Mouse (Mus musculus) adrenal gland, adult (tissue): ENCODE measurements at regions not wholly inside any gene's neighbourhood (a gene's known extent, or its start where the extent isn't known, plus 50 kb on each side); places are given as distances from the start of the nearest gene placed in this dataset.

Source experiments
- DNase-seq, 2 experiments: peaks; one replicate each; pipeline ENCODE4 v3.0.0; 2022 to 2023; ENCODE audit warnings: low spot score in 1 of 2; ENCODE audit not compliant: inconsistent age in 2 of 2

GRCm38 (mm10) chr11:31540816-31541215 is 130.9 kb downstream of the Bod1 start:
- no peak for DNase-seq

GRCm38 (mm10) chr11:31531416-31531815 is 140.3 kb downstream of the Bod1 start:
- DNase-seq: no peak

DNA sequence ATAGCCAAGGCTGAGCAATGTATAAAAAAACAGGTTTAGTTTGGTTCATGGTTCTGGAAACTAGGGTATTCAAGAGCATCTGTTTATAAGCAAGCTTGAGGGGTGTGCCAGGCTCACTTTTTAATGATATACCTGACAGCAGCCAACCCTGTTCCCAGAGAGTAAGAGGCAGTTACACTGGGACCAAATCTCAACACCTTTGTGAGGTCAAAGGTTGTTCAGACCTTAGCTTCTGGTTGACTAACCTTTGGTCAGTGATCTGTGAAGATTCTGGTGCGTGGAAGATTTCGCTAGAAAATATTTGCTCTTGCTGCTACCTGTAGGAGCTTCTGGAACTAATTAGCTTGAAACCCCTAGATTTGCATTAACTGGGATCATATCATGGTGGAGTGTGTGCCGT is 140.8 kb downstream of the Bod1 start:
- DNase-seq: no peak

- DNase-seq: no peak
These were observed 142.0 kb downstream of the Bod1 start for GRCm38 (mm10) chr11:31529686-31530085.

- DNase-seq: no peak
These were observed 147.0 kb downstream of the Bod1 start for GRCm38 (mm10) chr11:31524708-31525107.

DNA sequence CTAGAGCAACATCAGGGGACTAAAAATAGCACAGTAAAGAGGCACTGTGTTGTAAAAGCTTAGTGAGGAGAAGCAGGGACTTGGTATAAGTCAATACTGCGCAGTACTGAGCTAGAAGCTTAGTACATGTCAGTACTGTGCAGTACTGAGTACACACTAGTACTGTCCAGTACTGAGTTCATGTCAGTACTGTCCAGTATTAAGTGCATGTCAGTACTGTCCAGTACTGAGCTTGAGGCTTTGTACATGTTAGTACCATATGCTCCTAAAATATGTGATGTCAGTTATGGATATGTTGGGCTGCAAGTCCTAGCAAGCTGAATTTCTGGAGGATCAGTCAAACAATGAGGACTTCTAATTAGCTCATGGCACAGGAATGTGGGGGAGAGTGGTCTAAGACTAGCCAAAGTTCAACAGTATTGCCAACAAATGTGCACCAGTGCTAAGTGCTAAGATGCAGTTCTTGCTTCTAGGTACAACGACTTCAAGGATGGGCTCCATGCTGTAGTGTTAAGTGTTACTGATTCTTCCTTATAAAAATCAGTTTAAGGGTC is 147.5 kb downstream of the Bod1 start:
- no peak for DNase-seq

GRCm38 (mm10) chr11:31522127-31522526 is 149.6 kb downstream of the Bod1 start:
- DNase-seq: no peak

DNA sequence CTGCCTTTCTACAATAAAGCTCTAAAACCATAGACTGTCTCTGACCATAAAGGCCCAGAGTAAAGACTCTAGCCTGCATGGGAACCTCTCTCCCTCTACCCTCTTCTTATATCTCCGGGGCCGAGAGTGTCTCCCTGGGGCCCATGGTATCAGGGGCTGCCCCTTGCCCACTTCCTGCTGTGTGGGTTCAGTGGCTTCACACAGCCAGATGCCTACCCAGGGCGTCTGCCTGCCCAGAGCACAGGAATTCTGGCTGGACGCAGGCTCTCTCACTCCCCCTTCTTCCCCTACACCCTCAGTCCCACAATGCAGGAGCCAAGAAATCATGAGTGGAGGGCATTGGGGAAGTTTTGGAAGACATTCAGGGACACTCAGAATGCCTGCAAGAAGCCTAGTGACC is 150.8 kb downstream of the Bod1 start:
- no peak for DNase-seq

DNA sequence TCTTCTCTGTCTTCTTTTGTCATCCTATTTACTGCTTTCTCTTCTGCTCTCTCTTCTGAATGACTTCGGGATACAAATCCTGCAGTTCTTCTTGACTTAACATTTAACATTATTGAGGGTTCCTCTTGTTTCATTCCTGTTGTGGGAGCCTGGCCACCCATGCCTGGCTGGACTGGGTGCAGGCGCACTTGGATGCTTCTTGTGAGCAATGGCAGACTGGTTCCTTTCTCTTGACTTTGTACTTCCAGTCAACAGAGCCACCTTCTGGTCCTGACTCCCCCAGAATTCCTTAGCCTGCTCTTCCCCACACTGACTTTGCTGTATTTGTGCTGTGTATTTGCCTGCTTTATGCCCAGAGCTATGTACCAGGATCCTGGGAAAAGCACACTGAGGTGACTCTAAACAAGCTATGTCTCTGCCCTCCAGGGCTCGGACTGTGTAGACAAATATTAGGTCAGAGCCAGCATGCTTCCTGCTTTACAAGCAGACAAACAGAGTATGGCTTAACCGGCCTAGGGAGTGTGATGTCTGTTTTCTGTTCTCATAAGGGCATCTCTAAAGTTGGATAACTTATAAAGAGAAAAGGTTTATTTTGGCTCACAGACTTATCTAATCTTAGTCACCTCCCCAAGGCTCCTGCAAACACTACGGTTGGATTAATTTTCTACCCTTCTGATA is 133.5 kb upstream of the Stc2 start:
- DNase-seq: no peak

DNA sequence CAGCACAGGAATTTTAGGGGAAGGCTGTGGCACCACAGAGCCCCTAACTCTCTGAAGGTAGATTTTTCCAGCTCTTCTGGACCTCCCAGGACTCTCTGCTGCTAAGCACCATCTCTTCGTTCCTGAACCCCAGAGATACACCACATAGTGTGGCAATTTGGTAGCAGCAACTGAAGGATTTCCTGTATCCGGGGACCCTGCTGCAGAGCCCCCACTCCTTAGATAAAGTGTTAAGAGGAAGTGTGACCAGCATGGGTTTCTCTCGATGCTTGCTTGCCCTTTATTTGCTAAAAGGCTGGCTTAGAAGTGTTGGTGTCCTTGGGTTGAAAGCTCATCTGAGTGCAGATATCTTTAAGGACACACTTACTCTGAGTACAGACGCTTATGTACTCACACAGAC is 115.6 kb upstream of the Stc2 start:
- no peak for DNase-seq

DNA sequence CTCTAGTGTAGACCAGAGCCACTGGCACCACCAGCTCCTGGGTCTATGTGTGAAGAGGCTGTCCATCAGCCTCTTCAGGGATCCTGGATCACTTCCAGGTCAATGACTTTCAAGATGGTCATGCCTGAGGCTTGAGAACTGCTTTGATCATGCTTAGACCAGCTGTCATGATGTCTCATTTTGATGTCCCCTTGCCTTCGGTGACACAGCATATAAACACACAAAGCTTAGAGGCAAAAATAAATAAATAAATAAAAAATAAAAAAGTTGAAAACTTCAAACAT is 111.1 kb upstream of the Stc2 start:
- no peak for DNase-seq

- DNase-seq: no peak
These were observed 110.6 kb upstream of the Stc2 start for GRCm38 (mm10) chr11:31480225-31481056.

DNA sequence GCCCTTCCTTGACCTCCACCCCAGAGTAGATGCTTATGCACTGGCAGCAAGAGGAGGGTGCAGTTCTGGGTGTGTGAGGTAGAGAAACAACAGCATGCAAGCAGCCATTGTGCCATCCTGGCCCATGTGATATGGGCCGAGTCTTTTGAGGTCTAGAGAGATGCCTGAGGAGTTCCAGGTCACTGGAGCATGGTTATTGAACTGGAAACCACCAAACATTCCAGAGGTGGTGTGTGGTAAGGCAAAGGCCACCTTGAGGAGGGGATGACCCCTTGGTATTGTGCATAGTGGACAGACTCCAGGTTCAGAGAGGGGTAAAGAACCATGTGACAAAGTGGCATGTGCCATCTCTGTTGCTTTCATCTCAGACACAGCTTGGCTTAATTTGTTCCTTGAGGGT is 107.9 kb upstream of the Stc2 start:
- no peak for DNase-seq

- no peak for DNase-seq
These were observed 107.2 kb upstream of the Stc2 start for GRCm38 (mm10) chr11:31477104-31477503.

DNA sequence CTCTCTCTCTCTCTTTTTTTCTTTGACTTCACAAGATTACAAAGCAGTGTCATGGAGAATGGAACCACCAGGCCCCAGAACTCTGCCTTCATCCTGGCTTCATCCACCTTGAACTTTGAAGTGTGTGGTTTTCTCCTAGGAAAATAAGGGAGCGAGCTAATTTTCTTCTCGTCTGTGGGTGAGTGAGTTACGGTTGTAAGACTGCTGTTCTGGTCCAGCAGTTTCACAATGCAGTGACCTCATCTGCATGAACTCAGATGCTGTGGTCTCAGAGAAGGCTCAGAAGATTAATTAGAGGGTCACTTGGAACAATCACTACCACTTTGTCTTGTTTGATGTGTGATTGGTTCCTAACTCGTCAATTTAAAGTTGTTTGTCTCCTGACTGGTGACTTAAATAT is 103.1 kb upstream of the Stc2 start:
- peak in 1 of 2 experiments; percentile 28 for DNase-seq

DNA sequence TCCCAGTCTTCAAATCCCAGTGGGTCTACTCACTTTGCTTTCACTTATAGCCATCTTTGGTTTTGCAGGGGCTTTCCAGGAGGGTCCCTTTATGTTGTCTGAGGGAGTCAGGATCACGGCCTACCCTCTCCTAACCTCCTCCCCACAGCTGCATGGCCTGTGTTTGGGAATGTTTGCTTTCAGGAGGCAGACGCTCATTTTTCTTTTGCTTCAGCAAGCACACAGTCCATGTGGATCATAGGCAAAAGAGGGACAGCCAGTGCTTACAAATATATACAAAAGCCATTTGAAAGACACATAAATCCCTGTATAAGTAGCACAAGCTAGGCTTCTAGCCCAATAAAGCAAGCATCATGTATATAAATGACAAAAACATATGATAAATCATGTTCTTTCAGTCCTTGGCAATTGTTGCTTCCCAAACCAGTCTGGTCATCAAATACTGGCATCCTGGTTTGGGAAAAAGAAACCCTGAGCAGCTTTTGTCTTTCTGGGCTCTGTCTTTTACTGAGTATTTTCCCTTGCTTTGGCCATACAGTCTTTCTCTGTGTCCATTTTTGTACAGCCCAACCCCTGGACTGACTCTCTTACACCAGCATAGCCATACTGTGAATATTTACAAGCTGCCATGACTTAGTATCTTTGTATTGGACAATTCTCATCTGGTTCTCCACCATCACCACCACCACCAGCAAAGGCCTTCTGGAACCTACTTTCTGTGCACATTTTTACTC is 101.0 kb upstream of the Stc2 start:
- DNase-seq: no peak

DNA sequence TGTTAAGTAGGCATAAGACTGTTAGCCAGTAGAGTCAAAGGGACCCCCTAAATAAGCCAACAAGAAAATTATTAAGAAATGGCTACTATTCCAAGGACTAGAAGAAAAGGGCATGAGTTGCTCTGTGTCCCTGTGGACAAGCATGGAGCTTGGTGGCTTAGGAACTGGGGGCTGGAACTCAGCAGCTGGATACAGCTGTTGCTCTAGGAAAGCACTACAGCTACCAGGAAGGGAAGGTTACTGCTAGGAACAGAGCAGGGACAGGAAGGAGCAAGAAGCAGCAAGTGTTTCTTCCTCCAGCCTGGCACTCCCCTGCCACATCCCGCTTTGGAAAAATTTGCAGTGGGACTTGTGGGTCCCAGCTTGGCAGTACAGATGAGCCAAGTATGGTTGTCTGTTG is 95.0 kb upstream of the Stc2 start:
- DNase-seq: no peak

GRCm38 (mm10) chr11:31462440-31462839 is 92.6 kb upstream of the Stc2 start:
- no peak for DNase-seq

DNA sequence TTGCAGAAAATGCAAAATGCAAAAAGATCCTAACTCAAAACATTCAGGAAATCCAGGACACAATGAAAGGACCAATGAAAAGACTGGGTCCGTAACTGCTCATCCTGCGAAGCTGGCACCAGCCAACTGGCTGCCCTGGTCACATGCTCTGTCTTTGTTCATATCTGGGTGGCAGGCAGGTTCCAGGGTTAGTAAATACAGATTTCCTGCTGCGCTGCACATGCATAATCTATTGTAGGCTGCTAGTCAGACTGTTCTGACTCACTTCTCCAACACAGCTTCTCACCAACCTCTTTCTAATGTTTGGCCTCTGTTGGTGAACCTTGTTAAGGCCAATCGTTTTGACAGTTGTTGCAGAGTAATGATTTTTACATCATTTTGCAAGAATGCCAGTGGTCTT is 92.0 kb upstream of the Stc2 start:
- no peak for DNase-seq

DNA sequence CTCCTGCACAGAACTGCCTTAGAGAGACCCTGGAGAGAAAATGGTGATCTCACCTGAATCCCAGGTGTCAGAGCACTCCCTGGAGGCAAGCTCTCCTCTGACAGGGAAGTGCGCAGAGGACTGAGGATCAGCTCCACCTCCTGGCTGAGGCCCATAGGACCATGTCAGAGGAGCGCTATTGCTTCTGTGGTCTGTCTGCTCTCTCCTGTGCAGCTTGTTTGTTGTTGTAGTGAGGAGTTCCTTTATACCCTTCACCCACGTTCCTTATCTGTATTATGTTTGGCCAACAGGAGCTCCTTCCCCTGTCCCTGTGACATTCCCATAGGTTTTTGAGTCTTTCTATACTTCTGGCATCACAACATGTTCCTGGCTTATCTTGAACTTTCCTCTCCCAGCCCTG is 91.5 kb upstream of the Stc2 start:
- no peak for DNase-seq

GRCm38 (mm10) chr11:31427374-31427773 is 57.5 kb upstream of the Stc2 start:
- no peak for DNase-seq
